Mouse (Mus musculus) urinary bladder, postnatal 36 days (tissue): ENCODE data around the gene Rcan2.
"Not testable (repeated sequence)": the region's sequence is repeated elsewhere in the genome, so short reads cannot be mapped to it uniquely, and the experiment has no call there.

Experiments used
- DNase-seq, 2 experiments: peaks; one replicate each; pipeline ENCODE4 v3.0.0; 2022; ENCODE audit warnings: low spot score in 2 of 2, mixed read lengths in 1 of 2

Gene Rcan2

GRCm38 (mm10) chr17:43824781-43825410 is 23.7 kb downstream of the Rcan2 start:
- no peak for DNase-seq

GRCm38 (mm10) chr17:43825411-43825785 is 24.2 kb downstream of the Rcan2 start:
- not testable (repeated sequence) for DNase-seq

DNA sequence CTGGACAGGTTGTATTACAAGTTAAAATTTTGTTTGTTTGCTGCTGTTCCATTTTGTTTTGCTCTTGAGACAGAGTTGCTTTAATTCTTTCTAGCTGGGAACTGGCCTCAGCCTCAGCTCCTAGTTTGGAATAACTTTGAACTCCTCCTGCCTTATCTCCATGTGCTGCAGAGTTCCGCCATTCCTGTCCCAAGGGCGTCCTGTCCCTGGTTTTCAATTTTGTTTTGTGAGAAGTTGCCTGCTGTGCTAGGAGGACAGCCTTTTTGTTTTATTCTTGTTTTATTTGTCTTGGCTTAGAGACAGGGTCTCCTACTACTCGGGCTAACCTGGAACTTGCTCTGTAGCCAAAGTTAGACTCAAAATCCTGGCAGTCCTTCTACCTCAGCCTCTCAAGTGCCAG is 26.1 kb downstream of the Rcan2 start:
- DNase-seq: no peak

GRCm38 (mm10) chr17:43832401-43833124 is 31.4 kb downstream of the Rcan2 start:
- DNase-seq: no peak

GRCm38 (mm10) chr17:43840208-43840607 is 39.1 kb downstream of the Rcan2 start:
- DNase-seq: no peak

DNA sequence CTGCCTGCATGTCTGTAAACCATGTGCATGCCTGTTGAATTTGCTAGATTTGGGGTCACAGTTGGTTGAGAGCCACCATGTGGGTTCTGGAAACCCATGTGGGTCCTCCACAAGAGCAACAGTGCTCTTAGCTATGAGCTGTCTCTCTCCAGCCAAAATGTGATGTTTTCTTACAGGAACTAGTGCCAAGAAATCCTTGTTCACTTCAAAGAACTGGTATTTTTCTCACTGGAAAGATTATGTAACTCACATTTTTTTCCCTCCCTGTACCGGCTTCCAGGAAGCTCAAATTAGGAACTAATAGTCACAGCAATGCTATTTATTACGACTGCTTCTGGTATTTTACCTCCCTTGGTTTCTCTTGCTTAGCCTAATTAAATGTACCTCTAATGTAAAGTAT is 45.6 kb downstream of the Rcan2 start:
- no peak for DNase-seq

- no peak for DNase-seq
These were observed 47.8 kb downstream of the Rcan2 start for GRCm38 (mm10) chr17:43848903-43849302.

- DNase-seq: no peak
These were observed 54.0 kb downstream of the Rcan2 start for GRCm38 (mm10) chr17:43855132-43855531.

GRCm38 (mm10) chr17:43856081-43856480 is 54.9 kb downstream of the Rcan2 start:
- DNase-seq: no peak

GRCm38 (mm10) chr17:43868808-43869207 is 67.7 kb downstream of the Rcan2 start:
- DNase-seq: no peak

DNA sequence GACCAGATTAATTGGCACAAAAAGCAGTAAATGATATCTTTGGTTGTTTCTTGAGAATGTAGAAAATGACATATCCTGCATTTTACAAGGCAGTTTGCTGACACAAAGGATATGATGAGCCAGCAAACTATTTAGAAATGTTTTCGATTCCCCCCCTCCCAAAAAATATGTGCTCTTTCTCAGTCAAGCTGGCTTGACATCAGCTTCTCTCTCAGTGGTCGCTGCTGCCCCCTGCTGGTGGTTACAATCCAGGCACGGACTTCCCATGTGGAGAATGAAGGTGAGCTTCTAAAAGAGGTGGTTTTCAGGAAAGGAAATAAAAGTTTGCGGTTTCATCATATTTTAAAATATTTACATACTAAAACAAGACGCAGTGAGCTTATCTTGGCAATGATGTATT is 68.5 kb downstream of the Rcan2 start:
- DNase-seq: peak; percentile 58 to 76

- DNase-seq: no peak
These were observed 73.3 kb downstream of the Rcan2 start for GRCm38 (mm10) chr17:43874417-43874816.

DNA sequence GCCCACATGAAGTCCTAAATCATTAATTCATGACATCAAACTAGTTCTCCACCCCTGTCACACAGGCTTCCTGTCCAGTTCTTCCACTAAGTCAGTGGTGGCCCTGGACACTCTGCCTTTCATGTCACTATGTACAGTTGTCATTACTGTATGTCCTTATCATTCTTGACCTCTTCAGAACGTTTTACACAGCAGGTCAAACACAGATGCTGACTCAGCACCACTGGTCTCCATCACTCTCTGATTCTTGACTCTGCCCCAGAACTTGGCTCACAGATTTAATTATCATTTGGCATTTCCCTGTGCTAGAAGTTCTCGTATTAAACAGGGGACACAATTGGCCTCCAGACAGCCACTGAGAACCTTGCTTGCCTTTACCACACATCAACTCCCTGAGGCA is 76.3 kb downstream of the Rcan2 start:
- DNase-seq: no peak

GRCm38 (mm10) chr17:43883016-43883415 is 81.9 kb downstream of the Rcan2 start:
- no peak for DNase-seq

- no peak for DNase-seq
These were observed 85.1 kb downstream of the Rcan2 start for GRCm38 (mm10) chr17:43886262-43886661.

DNA sequence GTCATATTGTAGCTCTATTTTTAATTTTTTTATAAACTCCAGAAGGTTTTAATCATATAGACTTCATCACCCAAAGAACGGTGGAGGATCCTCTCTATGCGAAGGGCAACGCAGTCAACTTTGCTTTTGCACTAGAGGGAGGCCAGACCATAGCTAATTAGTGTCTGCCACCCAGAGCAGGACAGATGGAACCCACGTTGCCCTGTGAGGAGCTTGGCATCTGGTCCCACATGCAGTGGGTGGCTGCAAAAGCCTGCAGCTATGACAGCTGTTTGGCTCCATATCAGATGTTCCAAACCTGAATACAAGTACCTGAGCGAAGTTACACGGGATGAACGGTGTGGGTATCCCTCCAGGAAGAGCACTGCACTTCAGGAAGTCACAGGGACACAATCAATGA is 86.8 kb downstream of the Rcan2 start:
- DNase-seq: no peak

GRCm38 (mm10) chr17:43897346-43897745 is 96.2 kb downstream of the Rcan2 start:
- DNase-seq: no peak

DNA sequence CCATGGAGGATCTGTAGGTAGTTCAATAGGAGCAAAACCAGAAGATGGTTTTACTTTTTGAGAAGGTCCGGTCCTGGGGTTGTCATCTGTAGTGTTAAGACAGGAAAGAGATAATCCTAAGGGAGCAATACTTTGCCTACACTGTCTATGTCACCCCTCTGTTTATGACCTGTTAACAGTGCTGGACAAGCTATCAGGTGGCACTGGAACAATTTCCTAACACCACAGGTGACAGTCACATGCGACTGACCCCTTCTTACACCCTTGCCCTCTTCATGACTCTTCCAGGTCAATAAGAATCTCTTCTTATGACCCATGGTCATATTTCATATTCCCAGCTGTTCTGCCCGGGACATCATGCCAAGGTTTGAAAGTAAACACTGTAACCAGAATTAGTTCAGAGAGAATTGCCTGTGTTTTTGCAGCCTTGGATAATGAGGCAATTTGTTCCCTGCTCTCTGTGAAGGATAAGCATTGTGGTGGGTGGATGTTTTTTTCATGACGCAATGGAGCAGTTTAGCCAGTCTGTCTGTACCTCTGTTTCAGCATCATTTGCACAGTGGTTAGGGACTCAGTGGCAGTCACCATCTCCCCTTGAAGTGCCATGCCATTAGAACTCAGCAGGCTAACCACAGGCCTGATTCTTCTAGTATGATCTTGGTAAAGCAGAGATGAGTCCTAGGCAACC is 98.4 kb downstream of the Rcan2 start:
- DNase-seq: no peak

DNA sequence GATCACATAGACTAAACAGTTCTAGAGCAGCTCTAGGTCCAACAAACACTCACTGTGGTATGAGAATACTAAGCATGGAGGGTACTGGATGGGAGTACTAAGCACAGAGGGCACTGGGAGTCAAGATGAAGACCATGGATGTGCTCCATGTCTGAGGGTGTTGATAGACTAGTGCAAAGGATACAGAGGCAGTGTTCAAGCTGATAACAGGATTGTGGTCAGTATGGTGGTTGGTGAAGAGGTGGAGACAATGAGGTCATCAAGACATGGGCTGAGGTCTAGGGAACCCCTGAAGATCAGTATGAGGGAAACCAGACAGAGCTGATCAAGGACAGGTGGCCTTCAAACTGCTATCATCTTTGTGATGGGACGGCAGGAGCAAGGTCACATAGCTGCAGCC is 99.0 kb downstream of the Rcan2 start:
- no peak for DNase-seq

DNA sequence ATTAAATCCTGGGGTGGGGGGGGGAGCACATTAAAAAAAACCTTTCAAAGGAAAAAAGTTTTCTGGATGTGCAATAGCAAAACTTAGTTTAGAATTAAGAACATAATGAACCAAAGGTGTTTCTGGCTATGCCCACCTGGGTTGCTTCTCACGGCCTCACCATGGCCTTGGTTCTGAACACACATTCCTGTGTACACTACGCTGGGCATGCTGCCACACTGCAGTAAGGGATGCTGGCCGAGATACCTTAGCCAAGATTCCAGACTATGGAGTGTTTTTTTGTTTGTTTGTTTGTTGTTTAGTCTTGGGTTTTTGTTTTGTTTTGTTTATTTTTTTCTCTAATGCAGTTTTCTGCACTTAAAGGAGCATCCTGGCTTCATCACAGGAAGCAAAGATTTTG is 100.3 kb downstream of the Rcan2 start:
- no peak for DNase-seq

GRCm38 (mm10) chr17:43903807-43904771 is 102.9 kb downstream of the Rcan2 start:
- no peak for DNase-seq

- no peak for DNase-seq
These were observed 103.7 kb downstream of the Rcan2 start for GRCm38 (mm10) chr17:43904896-43905295.
